In the genomic region with DNA sequence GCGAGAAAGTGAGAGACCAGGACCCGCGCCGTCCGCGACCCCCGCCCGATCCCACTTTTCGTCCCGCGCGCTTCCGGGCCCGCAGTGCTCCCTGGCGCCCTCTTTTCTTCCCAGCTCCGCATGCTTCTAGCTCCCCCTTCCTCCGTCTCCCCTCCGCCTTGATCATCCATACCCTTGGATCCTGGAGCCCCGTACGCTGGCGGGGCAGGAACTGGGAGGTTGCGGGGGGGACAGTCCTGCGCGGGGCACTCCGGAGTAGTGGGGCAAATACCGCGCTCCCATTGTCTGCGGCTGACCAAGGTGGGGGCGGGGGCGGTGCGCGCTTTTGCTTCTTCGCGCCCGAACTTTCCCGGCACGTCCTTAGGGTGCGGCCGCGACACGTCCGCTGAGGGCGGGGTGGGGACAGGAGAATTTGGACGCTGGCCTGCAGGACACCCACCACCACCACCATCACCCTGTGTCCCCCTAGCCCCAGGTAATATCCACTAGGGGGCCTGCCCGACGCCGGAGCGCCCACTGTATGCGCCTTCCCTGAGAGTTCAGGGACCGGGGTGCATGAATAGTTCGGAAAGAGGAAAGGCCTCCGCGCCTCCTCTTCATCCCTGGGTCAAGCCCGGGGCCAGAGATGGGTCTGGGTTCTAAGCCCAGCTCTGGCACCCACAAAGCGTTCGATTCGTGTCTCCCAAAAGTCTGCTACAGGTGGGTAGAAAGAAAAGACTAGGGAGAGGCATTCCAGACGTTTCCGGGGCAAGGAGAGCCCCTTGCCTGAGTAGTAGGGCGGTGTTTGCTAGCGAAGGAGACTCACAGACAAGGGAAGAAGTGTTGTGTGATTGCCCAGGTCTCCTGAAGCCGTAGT, we compare ENCODE assay signal across 8 mouse cellular contexts. TPM values are rescaled to one million over a fixed set of nuclear protein-coding genes. Genes with fewer than 3 reads are reported as not detected.
A peak's percentile ranks its signal among the peaks of the same experiment; 100 is the strongest.
DNase-seq lines count a peak whose midpoint lies in the region; ATAC-seq and TF ChIP-seq lines count a peak whose summit lies in the region.

No protein-coding gene starts in this region.

- H3K4me1 ChIP-seq in embryonic facial prominence, embryonic 11.5 days (ENCODE audit: control insufficient read depth, insufficient read depth, low read length), result no peaks in the 10 kb centered on the region
- H3K4me1 ChIP-seq in heart, embryonic 13.5 days, result peaks cover 59% of the 10 kb centered on the region
- peaks cover 12% of the 10 kb centered on the region for H3K4me1 ChIP-seq in kidney, postnatal 0 days (replicated peaks; ENCODE audit: insufficient read depth, low read length)

- peak; percentile 47; the same call in 1 of the 2 replicates for TF ChIP-seq CTCF in kidney, postnatal 0 days (IDR thresholded peaks at IDR 0.05; ENCODE audit: low read depth)

- no peaks in the 10 kb centered on the region for H3K9me3 ChIP-seq in embryonic facial prominence, embryonic 11.5 days (replicated peaks; ENCODE audit: control insufficient read depth, low read length)
- H3K9me3 ChIP-seq in heart, embryonic 13.5 days, result no peaks in the 10 kb centered on the region
- no peaks in the 10 kb centered on the region for H3K9me3 ChIP-seq in kidney, postnatal 0 days (replicated peaks; ENCODE audit: low read length)

- H3K4me2 ChIP-seq in embryonic facial prominence, embryonic 11.5 days (ENCODE audit: low read depth, low read length), result peak overlapping the region; percentile 82
- H3K4me2 ChIP-seq in heart, embryonic 13.5 days, result peak overlapping the region; percentile 89
- peak overlapping the region; percentile 79 for H3K4me2 ChIP-seq in kidney, postnatal 0 days (ENCODE audit: low read length)

- H3K9ac ChIP-seq in embryonic facial prominence, embryonic 11.5 days (replicated peaks; ENCODE audit: low read length), result peak overlapping the region; percentile 99
- H3K9ac ChIP-seq in heart, embryonic 13.5 days, result peak overlapping the region; percentile 99
- peak overlapping the region; percentile 95 for H3K9ac ChIP-seq in kidney, postnatal 0 days (ENCODE audit: low read depth, low read length)

- H3K36me3 ChIP-seq in embryonic facial prominence, embryonic 11.5 days (replicated peaks; ENCODE audit: control insufficient read depth, insufficient read depth, low read depth, low read length), result peaks cover 4% of the 10 kb centered on the region
- peaks cover 27% of the 10 kb centered on the region for H3K36me3 ChIP-seq in heart, embryonic 13.5 days
- H3K36me3 ChIP-seq in kidney, postnatal 0 days (ENCODE audit: insufficient read depth, low read length), result peaks cover 24% of the 10 kb centered on the region; the same call in 1 of the 2 replicates

- DNase-seq in 416B (ENCODE audit: low read depth), result peak; percentile 41
- peak; percentile 56 for DNase-seq in R1 (ENCODE audit: low read depth, low spot score)
- peak; percentile 73 for DNase-seq in embryonic facial prominence, embryonic 11.5 days (ENCODE audit: low spot score)
- peak; percentile 66 for DNase-seq in kidney, postnatal 0 days (ENCODE audit: low spot score)
- peak; percentile 74 to 78 for DNase-seq in lung, postnatal 4 days
- peak; percentile 79 for DNase-seq in retina, postnatal 1 day
- DNase-seq in right cerebral cortex, adult 18-20 months, result no peak

- no peaks in the 10 kb centered on the region for H3K27me3 ChIP-seq in embryonic facial prominence, embryonic 11.5 days (ENCODE audit: control insufficient read depth, insufficient read depth, low read length)
- H3K27me3 ChIP-seq in heart, embryonic 13.5 days (replicated peaks), result no peaks in the 10 kb centered on the region
- H3K27me3 ChIP-seq in kidney, postnatal 0 days (ENCODE audit: insufficient read depth, low read length), result no peaks in the 10 kb centered on the region

- peak overlapping the region; percentile 99 for H3K27ac ChIP-seq in embryonic facial prominence, embryonic 11.5 days (replicated peaks; ENCODE audit: low read depth, low read length)
- peak overlapping the region; percentile 100 for H3K27ac ChIP-seq in heart, embryonic 13.5 days (replicated peaks)
- peak overlapping the region; percentile 98 for H3K27ac ChIP-seq in kidney, postnatal 0 days

- ATAC-seq in embryonic facial prominence, embryonic 11.5 days (replicated peaks; ENCODE audit: insufficient number of reproducible peaks, low FRiP score, low TSS enrichment, low read depth), result peak; percentile 75
- peak; percentile 55 for ATAC-seq in heart, embryonic 13.5 days (ENCODE audit: extremely low read depth, insufficient number of reproducible peaks, low FRiP score, low TSS enrichment)
- peak; percentile 45 for ATAC-seq in kidney, postnatal 0 days (replicated peaks; ENCODE audit: low FRiP score, low read depth)

- WGBS in embryonic facial prominence, embryonic 11.5 days, result under 1% methylated on average over 58 of the region's 62 CpGs
- WGBS in heart, embryonic 13.5 days, result under 1% methylated on average over 56 of the region's 62 CpGs
- under 1% methylated on average over 62 of the region's 62 CpGs for WGBS in kidney, postnatal 0 days

- peak overlapping the region; percentile 88 for H3K4me3 ChIP-seq in embryonic facial prominence, embryonic 11.5 days (ENCODE audit: low read depth, low read length)
- H3K4me3 ChIP-seq in heart, embryonic 13.5 days, result peak overlapping the region; percentile 94
- H3K4me3 ChIP-seq in kidney, postnatal 0 days (replicated peaks; ENCODE audit: low read depth, low read length), result peak overlapping the region; percentile 93

RNA-seq across cellular contexts. Expression of a gene that starts 0.9 kb away (rescaled TPM):
- polyA plus RNA-seq in embryonic facial prominence, embryonic 11.5 days (2014; fragmentation: Nextera tagmentation; extraction: Ambion mirVana), result 836 and 874 TPM in 2 replicates
- 358 and 365 TPM in 2 replicates for polyA plus RNA-seq in heart, embryonic 13.5 days (2015; fragmentation: Nextera tagmentation; extraction: Ambion mirVana)
- 604 and 692 TPM in 2 replicates for polyA plus RNA-seq in kidney, postnatal 0 days (2015; fragmentation: Nextera tagmentation; extraction: Ambion mirVana)

RNA-seq across cellular contexts. Expression of a gene that starts 25.3 kb away (rescaled TPM):
- 102 and 105 TPM in 2 replicates for polyA plus RNA-seq in embryonic facial prominence, embryonic 11.5 days (2014; fragmentation: Nextera tagmentation; extraction: Ambion mirVana)
- polyA plus RNA-seq in heart, embryonic 13.5 days (2015; fragmentation: Nextera tagmentation; extraction: Ambion mirVana), result 77.6 and 77.7 TPM in 2 replicates
- polyA plus RNA-seq in kidney, postnatal 0 days (2015; fragmentation: Nextera tagmentation; extraction: Ambion mirVana), result 100 and 108 TPM in 2 replicates

RNA-seq across cellular contexts. Expression of a gene that starts 28.8 kb away (rescaled TPM):
- polyA plus RNA-seq in embryonic facial prominence, embryonic 11.5 days (2014; fragmentation: Nextera tagmentation; extraction: Ambion mirVana), result 0.13 TPM in 1 of 2 replicates, not detected in the other
- polyA plus RNA-seq in heart, embryonic 13.5 days (2015; fragmentation: Nextera tagmentation; extraction: Ambion mirVana), result 0.04 and 0.20 TPM in 2 replicates
- polyA plus RNA-seq in kidney, postnatal 0 days (2015; fragmentation: Nextera tagmentation; extraction: Ambion mirVana), result not detected in 2 replicates

RNA-seq across cellular contexts. Expression of a gene that starts 52.7 kb away (rescaled TPM):
- not detected in 2 replicates for polyA plus RNA-seq in embryonic facial prominence, embryonic 11.5 days (2014; fragmentation: Nextera tagmentation; extraction: Ambion mirVana)
- polyA plus RNA-seq in heart, embryonic 13.5 days (2015; fragmentation: Nextera tagmentation; extraction: Ambion mirVana), result not detected in 2 replicates
- polyA plus RNA-seq in kidney, postnatal 0 days (2015; fragmentation: Nextera tagmentation; extraction: Ambion mirVana), result 0.08 TPM in 1 of 2 replicates, not detected in the other

RNA-seq across cellular contexts. Expression of a gene that starts 53.8 kb away (rescaled TPM):
- polyA plus RNA-seq in embryonic facial prominence, embryonic 11.5 days (2014; fragmentation: Nextera tagmentation; extraction: Ambion mirVana), result not detected in 2 replicates
- polyA plus RNA-seq in heart, embryonic 13.5 days (2015; fragmentation: Nextera tagmentation; extraction: Ambion mirVana), result 0.08 and 0.17 TPM in 2 replicates
- 0.24 TPM in 1 of 2 replicates, not detected in the other for polyA plus RNA-seq in kidney, postnatal 0 days (2015; fragmentation: Nextera tagmentation; extraction: Ambion mirVana)
